Mouse (Mus musculus) neural tube, embryonic 10.5 days (tissue): Measurements from ENCODE around the gene Gm20905.
"Not testable (repeated sequence)": the region's sequence is repeated elsewhere in the genome, so short reads cannot be mapped to it uniquely, and the experiment has no call there.

Experiments
- DNase-seq: peaks from one replicate; pipeline ENCODE4 v3.0.0-alpha.2; 2017; ENCODE audit warnings: low spot score; ENCODE audit errors: extremely low spot score

Gene Gm20905

GRCm38 (mm10) chrY:37259503-37259902 lies at the start of gene Gm20905:
Gene Gm20905, minus strand, starts transcription at chrY:37259603.
- DNase-seq: not testable (repeated sequence)
